Mouse (Mus musculus) ES-E14 (cell line): ENCODE data around the gene Wfdc6b. TPM values are rescaled to one million over a fixed set of nuclear protein-coding genes. Genes with fewer than 3 reads are reported as not detected.

Source experiments
- DNase-seq: peaks from one replicate; pipeline ENCODE4 v3.0.0-alpha.2; 2013; ENCODE audit warnings: low read depth, low spot score
- H3K27ac ChIP-seq: 2 replicates; pipeline ENCODE4 v1.5.1; 2012; ENCODE audit warnings: low read depth, mild to moderate bottlenecking, low read length, moderate library complexity, mixed read lengths; ENCODE audit not compliant: poor library complexity, insufficient read depth, severe bottlenecking
- H3K36me3 ChIP-seq: 2 replicates; pipeline ENCODE4 v1.6.1; 2012; ENCODE audit warnings: mild to moderate bottlenecking, low read length, moderate library complexity, mixed read lengths; ENCODE audit not compliant: control insufficient read depth, poor library complexity, insufficient read depth, severe bottlenecking
- H3K4me1 ChIP-seq, 2 experiments: fragments of 150-350 bp in 1 of 2; sonication (generic) in 1 of 2; 2 replicates each; pipeline ENCODE4 v1.6.1; 2012; ENCODE audit warnings: low read length in 2 of 2, mild to moderate bottlenecking in 1 of 2, mixed read lengths in 1 of 2; ENCODE audit not compliant: control insufficient read depth in 2 of 2, insufficient read depth in 2 of 2, poor library complexity in 1 of 2
- H3K4me3 ChIP-seq, 2 experiments: fragments of 150-350 bp in 1 of 2; sonication (generic) in 1 of 2; 2 replicates each; pipeline ENCODE4 v1.5.1; 2012; ENCODE audit warnings: low read length in 2 of 2, low read depth in 1 of 2, mild to moderate bottlenecking in 1 of 2, mixed read lengths in 1 of 2; ENCODE audit not compliant: insufficient read depth in 1 of 2, poor library complexity in 1 of 2, severe bottlenecking in 1 of 2
- H3K9ac ChIP-seq: 2 replicates; pipeline ENCODE4 v1.6.1; 2012; ENCODE audit warnings: low read depth, mild to moderate bottlenecking, low read length, mixed read lengths; ENCODE audit not compliant: poor library complexity, insufficient read depth, severe bottlenecking
- H3K9me3 ChIP-seq: fragments of 150-350 bp; sonication (generic); 2 replicates; pipeline ENCODE4 v1.6.1; 2012; ENCODE audit warnings: low read depth, mild to moderate bottlenecking, low read length; ENCODE audit not compliant: control insufficient read depth, insufficient read depth
- CHD2 ChIP-seq: IDR thresholded peaks from 2 replicates; pipeline ENCODE4 v1.6.1; 2014; ENCODE audit warnings: mild to moderate bottlenecking, low read depth, low read length, inconsistent platforms
- HCFC1 ChIP-seq: IDR thresholded peaks from 2 replicates; pipeline ENCODE4 v1.6.1; 2012; ENCODE audit warnings: low read length, inconsistent platforms, borderline replicate concordance; ENCODE audit not compliant: insufficient read depth
- MAFK ChIP-seq: IDR thresholded peaks from 2 replicates; pipeline ENCODE4 v1.6.1; 2014; ENCODE audit warnings: mild to moderate bottlenecking, low read depth, low read length, inconsistent platforms; ENCODE audit not compliant: insufficient read depth
- ZC3H11A ChIP-seq: IDR thresholded peaks from 2 replicates; pipeline ENCODE4 v1.6.1; 2012; ENCODE audit warnings: low read depth, mild to moderate bottlenecking, inconsistent platforms, low read length, borderline replicate concordance
- ZNF384 ChIP-seq: IDR thresholded peaks from 2 replicates; pipeline ENCODE4 v1.6.1; 2012; ENCODE audit warnings: low read depth, low read length, inconsistent platforms
- in situ Hi-C, 2 experiments: fragments of 600-800 bp; cut with MboI; formaldehyde crosslinking; loops; one replicate each; pipeline ENCODE4 v1.15.1; 2025; ENCODE audit warnings: low sequenced_read_pairs in 2 of 2, inconsistent platforms in 1 of 2; ENCODE audit not compliant: unreplicated experiment in 2 of 2
- total RNA-seq: library from RNA; depleted of rRNA; stranded (reverse); fragments of 300-350 nt; gene quantifications from 2 replicates; pipeline ENCODE4 v1.2.3, GENCODE M21; 2012

Wfdc6b gene
- total RNA-seq, 1 experiment, result not detected

DNA sequence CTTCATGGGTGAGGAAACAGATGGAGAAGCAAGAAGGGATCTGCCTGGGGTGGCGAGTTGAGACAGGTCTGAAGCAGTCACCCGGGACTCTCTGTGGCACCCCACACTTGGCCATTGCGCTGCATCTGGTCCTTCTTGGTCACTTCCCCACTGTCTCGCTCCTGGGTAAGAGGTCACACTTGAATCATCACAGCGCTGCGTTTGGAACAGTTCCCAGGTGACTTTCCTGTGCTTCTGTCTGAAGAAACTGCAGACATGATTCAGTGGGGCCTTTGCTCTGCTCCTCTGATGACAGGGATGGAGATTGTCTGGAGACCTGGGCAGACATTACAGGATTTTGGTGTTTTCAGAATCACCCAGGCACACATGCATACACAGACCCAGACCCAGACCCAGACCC lies 4.5 kb upstream of the Wfdc6b start:
- TF ChIP-seq ZC3H11A (no peak), HCFC1 (no peak), CHD2 (no peak), MAFK (no peak), ZNF384 (no peak)
- Histone ChIP-seq H3K4me1 (no peaks in the 10 kb centered on the region), H3K9me3 (no peaks in the 10 kb centered on the region), H3K4me3 (peak overlapping the region in 1 of 2 experiments; percentile 14; a peak in 1 of 4 replicates), H3K36me3 (no peaks in the 10 kb centered on the region), H3K27ac (no peak overlapping the region), H3K9ac (no peak overlapping the region)
- in situ Hi-C loops, result no loop called here
- no peak for DNase-seq

DNA sequence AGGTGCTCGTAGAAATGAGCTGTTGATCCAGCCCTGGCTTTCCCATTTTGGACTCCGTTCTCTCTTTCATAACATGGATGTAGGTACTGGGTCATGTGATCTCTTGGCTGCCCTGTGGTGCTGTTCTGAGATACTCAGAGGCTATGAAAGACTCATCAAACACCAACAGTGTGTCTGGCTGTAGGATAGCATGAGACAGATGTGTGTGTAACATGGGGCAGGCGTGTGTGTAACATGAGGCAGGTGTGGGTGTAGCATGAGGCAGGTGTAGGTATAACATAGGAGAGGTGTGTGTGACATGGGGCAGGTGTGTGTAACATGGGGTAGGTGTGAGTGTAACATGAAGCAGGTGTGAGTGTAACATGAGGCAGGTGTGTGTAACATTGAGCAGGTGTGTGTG lies 2.1 kb downstream of the Wfdc6b start:
- H3K4me1 ChIP-seq, result no peaks in the 10 kb centered on the region
- no peak overlapping the region for H3K27ac ChIP-seq
- DNase-seq, result no peak
- H3K4me3 ChIP-seq, result no peak overlapping the region
- no peak for TF ChIP-seq ZC3H11A
- no peak for TF ChIP-seq ZNF384
- TF ChIP-seq HCFC1, result no peak
- in situ Hi-C loops, result no loop called here
- no peaks in the 10 kb centered on the region for H3K36me3 ChIP-seq
- no peak overlapping the region for H3K9ac ChIP-seq
- no peaks in the 10 kb centered on the region for H3K9me3 ChIP-seq

DNA sequence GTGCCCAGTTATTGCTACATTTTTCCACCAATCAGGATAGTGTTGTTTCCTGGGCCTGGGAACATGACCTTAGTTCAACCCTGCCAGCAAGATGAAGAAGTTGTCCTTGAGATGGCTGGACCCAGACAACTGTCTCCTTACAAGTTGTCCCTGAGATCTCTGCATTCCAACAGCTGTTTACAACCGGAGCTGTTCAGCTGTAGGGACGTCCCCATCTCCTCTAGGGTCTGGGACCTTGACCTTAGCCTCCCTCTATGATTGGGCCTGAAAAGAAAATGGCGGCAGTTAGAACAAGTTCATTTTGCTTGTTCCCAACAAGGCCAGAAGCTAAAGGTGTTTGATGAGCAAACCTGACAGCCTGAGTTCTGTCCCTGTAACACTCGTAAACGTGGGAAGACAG lies 5.7 kb downstream of the Wfdc6b start:
- H3K36me3 ChIP-seq, result no peaks in the 10 kb centered on the region
- no peak overlapping the region for H3K4me3 ChIP-seq
- no peak overlapping the region for H3K27ac ChIP-seq
- H3K9me3 ChIP-seq, result no peaks in the 10 kb centered on the region
- TF ChIP-seq MAFK (no peak), HCFC1 (no peak), ZNF384 (no peak), CHD2 (no peak), ZC3H11A (no peak)
- no peak overlapping the region for H3K9ac ChIP-seq
- H3K4me1 ChIP-seq, result no peaks in the 10 kb centered on the region
- DNase-seq, result no peak
- in situ Hi-C loops, result no loop called here

DNA sequence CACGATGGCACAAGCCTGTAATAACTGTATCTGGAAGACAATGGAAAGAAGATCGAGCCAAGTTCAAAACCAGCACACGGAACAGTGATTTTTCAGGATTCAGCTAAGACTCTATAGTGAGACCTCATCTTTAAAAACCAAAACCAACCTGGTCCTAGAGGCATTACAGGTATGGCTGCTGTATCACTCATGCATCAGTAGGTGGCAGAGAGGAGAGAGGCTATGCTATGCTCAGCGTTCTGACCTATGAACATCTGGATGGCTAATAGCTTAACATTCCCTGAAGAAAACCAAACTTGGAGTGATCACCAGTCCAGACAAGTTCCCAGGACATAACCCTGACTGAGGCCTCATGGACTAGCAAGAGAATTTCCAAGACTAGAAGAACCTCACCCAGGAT lies 8.5 kb downstream of the Wfdc6b start:
- no peak for DNase-seq
- H3K4me1 ChIP-seq, result no peaks in the 10 kb centered on the region

DNA sequence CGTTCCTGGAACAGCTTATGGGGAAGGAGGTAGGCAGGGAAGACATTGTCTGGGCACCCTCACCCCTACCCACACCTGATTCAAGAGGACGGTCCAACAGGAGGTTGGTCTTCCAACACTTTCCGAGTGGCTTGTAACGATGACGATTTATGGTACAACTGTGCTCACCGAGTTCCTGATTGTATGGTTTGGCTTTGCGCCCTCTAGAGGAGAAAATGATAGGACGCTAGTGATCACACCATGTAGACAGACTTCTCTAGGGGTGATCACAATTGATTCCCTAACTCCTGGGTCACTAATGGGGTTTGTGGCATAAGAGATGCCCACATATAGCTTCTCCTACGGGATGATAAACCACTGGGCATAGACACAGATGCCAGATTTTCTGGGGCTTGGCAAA lies 21.9 kb downstream of the Wfdc6b start:
- TF ChIP-seq MAFK, result no peak
- no peak for TF ChIP-seq ZNF384
- TF ChIP-seq ZC3H11A, result no peak
- TF ChIP-seq HCFC1, result no peak
- TF ChIP-seq CHD2, result no peak
- DNase-seq, result no peak
- in situ Hi-C loops, result no loop called here
- Histone ChIP-seq H3K4me1 (no peaks in the 10 kb centered on the region), H3K36me3 (no peaks in the 10 kb centered on the region), H3K9me3 (no peaks in the 10 kb centered on the region), H3K9ac (no peak overlapping the region), H3K27ac (no peak overlapping the region), H3K4me3 (no peak overlapping the region)

More for the DNA sequence above, 8.5 kb downstream of the Wfdc6b start:
- Histone ChIP-seq H3K9me3 (no peaks in the 10 kb centered on the region), H3K27ac (no peak overlapping the region), H3K9ac (no peak overlapping the region), H3K4me3 (no peak overlapping the region), H3K36me3 (no peaks in the 10 kb centered on the region)
- TF ChIP-seq MAFK, result no peak
- TF ChIP-seq HCFC1, result no peak
- TF ChIP-seq ZC3H11A, result no peak
- in situ Hi-C loops, result no loop called here
